Mouse (Mus musculus): ENCODE results near the gene Slc22a17.

Gene Slc22a17

DNA sequence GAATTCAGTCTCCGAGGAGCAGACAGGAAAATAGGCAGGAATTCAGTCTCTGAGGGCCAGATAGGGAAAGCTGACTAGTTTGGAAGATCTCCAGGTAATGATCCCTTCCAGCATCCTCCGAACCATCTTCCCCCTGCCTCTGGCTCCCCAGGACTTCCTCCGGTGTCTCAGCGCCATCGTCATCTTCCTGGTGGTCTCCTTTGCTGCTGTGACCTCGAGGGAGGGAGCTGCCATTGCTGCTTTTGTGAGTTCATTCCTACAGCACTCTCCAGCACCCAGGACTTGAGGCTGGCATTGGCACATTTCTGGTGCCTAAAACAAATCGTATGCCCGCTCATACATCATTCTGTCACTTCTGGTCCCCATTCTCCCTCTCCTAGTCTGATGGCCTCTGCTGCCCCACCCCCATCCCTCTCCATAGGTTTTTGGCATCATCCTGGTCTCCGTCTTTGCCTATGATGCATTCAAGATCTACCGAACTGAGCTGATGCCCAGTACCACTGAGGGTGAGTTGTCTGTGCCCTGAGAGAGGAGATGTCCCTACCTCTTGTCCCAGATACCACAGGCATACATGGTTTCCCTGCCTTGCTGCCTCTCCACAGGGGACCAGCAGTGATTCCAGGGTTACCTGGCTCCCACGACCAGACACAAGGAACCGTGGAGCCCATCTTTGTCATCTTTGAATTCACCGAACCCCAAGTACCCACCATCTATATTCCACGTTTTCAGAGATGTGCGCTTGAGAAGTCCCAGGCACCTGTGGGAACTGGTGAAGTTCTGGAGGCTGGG, 25.7 kb upstream of the Slc22a17 start:
- no peak for DNase-seq

DNA sequence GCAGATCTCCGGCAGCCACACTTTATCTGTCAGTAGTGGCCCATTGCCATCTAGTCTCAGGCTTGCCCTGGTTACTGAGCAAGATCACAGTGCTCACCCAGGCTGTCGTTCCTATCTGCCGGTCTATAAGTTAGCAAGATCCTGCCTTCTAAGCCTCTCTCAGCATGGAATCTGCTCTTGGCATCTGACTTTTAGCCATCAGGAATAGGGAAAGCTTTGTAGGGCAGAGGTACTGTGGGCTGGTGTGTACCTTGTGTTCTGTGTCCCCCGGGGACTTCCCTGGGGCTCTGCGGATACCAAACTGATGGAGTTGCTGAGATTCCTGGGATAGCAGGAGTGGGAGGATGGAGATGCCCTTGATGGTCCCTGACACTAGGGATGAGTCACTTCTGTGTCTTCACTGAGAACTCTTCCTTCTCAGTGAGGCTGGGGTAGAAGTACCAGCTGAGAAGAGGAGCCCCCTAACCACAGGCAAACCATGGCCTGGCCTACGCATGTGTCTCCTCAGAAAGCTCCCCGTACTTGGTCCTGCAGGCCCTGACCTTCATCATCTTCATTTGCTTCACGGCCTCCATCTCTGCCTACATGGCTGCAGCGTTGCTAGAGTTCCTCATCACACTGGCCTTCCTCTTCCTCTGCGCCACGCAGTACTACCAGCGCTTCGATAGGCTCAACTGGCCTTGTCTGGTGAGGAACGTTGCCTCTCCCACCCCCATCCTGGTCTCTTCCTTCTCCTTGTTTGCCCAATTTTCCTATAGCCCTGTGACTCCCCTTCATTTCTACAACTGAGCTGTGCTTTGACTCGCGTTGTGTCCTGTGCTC, 24.6 kb upstream of the Slc22a17 start:
- no peak for DNase-seq

DNA sequence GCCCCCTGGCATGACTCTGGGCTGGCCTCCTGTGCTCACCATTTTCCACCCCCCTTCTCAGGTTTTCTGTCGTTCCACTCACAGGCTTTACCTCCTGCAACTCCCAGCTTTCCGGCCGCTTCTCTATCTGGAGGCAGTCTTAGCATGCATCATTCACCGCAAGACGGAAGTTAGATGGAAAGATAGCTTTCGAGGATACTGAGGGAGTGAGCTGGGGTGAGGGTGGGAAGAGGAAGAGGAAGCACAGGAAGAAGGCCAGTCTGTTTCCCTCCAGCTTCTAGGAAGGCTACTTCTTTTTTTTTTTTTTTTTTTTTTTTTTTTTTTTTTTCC, 23.9 kb upstream of the Slc22a17 start:
- no peak for DNase-seq

DNA sequence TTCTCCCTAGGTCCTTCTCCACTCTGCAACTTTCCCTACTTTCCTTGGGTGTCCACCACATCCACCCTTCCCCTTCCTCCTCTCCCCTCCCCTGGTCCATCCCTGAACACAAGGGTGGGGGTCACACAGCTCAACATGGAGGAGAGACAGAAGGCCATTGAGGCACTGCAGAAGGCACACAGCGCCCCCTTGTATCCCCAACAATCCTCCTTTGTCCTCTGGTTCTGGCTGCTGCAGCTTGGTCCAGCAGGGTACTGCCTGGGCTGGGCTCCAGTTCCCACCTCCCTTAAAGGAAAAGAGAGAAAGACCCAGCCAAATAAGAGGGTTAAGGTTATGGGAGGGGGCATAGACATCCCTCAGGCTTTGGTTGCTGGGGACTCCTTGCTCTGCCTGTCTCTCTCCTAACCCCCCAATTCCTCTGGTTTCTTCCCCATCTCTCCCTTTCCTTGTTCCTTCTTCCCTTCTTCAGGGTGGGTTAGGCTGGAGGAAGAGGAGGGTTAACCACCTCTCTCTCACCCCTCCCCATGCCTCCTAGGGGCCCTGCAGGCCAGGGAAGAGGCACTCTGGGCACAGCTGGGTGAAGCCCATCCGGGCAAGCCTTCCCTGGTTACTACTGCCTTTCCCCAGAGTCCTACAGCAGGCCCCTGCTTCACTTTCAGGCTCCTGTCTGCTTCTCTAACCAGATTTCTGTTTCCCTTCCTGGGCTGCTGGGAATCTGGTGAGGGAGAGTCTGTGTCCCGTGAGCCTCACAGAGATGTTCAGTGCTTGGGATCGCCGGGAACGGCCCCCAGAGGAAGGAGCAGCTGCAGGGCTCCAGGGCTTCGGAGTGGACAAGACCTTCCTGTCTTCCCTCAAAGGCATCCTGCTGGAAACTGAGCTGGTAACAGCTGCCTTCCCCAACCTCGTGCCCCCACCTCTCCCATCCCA, 23.2 kb upstream of the Slc22a17 start, which contains the start of gene Cmtm5:
Cmtm5 (plus strand) TSS at position 358 of the 927 bp plus-strand sequence.
- DNase-seq, result peak in 1 of 2 experiments; percentile 33

DNA sequence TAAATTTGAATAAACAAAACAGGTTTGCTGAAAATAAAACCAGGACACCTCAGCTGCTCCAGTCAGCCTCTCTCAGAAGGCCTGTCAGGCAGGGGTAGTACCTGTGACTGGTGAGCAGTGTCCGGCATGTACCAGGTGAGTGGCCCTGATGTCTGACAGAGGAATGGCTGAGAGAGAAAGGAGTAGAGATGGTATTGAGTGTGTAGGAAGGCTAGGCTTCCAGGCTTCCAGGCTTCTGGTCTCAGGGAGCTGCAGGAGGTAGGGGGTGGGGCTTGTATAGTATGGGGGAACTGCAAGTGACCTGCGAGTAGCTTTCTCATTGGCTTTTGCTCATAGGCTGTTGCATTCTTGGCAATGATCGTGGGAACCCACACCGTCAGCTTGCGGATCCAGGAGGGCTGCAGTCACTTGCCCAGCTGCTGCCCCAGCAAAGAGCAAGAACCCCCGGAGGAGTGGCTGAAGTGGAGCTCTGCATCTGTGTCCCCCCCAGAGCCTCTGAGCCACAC, 19.8 kb upstream of the Slc22a17 start, which contains the start of gene Il25:
Il25 (plus strand) TSS at position 51 of the 506 bp plus-strand sequence.
- no peak for DNase-seq

DNA sequence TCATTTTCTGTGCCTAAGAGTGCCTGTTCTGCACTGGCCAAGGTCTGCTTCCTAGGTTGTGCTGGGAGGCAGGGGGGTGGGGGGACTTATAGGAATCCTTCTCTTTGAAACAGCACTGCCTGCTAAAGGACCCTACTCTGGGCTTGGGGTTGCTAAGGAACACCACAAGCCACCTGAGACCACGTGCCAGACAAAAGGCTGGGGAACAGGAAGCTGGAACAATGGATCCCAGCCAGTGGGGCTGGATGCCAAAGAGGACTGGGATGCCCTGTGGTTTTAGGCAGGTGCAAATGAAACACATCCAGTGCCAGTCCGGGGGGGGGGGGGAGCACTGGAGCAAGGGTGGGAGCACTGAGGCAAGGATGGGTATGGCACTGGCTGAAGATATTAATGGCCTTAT, 17.5 kb upstream of the Slc22a17 start:
- peak in 1 of 2 experiments; percentile 29 for DNase-seq

DNA sequence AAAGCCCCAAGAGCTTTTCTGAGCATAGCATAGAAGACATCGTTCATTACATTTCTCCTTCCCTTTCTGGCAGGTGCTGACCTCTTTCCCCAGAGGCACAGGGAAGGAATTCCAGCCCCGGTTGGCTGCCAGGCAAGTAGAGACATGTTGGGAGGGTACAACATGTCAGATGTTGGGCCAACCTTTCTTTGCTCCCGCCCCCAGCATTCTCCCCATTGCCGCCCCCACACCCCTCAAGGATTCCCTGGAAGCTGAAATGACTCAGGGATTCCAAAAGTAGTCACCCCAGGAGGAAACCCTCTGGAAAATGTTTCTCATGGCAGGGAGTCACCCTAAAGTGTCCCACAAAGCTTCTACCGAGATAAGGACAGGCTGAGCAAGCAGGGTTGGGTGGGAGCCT, 16.9 kb upstream of the Slc22a17 start:
- DNase-seq, result no peak

DNA sequence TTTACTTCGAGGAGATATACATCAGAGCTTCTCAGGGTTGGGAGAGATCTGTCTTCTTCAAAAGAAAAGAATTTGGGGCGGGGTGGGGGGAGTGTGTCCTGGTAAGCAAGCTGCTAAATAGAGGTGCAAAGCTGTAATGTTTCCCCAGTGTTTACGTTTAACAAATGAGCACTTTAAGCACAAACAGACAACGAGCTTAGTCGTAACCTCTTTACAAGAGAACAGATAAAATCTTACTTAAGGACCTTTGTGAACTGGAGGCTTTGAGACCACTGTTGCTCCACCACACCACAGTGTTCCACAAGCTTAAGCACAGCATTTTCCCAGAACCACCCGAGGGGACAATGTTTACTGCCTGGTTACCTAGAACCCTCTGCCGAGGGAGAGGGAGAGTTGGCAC, 14.4 kb upstream of the Slc22a17 start:
- no peak for DNase-seq

DNA sequence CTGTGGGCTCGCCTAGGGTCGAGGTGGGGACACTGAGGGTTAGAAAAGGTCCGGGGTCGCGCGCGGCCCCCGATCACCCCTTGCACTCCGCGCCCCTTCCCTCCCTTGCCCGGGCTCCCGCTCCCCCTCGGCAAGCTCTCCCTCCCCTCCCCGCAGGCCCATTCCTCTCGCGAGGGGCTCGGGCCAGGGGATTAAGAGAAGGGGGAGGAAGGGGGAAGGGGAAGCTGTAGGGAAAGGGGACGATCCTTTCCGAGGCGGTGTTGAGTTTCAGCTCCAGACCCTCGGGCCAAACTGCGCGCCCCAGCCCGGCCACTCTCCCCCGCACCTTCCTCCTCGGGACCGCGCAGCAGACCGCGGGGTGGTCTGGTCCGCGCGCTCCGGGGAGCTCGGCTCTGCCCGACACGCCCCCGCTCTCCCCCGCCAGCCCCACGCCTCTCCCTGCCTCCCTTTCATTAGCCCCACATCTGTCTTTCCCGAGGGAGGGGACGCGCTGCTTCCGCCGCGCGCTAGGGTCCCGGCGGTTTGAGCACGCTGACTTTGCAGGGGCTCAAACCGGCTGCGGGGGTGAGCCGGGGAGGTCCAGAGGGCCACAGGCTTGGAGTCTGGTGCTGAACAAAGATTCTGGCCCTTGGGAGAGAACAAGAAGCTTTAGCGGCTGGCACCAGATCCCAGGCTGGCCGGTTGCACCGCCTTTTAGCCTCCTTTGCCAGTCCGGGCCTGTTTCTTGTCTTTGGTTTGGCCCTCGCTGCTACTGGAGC, 13.6 kb upstream of the Slc22a17 start:
- peak in 1 of 2 experiments; percentile 15 for DNase-seq

DNA sequence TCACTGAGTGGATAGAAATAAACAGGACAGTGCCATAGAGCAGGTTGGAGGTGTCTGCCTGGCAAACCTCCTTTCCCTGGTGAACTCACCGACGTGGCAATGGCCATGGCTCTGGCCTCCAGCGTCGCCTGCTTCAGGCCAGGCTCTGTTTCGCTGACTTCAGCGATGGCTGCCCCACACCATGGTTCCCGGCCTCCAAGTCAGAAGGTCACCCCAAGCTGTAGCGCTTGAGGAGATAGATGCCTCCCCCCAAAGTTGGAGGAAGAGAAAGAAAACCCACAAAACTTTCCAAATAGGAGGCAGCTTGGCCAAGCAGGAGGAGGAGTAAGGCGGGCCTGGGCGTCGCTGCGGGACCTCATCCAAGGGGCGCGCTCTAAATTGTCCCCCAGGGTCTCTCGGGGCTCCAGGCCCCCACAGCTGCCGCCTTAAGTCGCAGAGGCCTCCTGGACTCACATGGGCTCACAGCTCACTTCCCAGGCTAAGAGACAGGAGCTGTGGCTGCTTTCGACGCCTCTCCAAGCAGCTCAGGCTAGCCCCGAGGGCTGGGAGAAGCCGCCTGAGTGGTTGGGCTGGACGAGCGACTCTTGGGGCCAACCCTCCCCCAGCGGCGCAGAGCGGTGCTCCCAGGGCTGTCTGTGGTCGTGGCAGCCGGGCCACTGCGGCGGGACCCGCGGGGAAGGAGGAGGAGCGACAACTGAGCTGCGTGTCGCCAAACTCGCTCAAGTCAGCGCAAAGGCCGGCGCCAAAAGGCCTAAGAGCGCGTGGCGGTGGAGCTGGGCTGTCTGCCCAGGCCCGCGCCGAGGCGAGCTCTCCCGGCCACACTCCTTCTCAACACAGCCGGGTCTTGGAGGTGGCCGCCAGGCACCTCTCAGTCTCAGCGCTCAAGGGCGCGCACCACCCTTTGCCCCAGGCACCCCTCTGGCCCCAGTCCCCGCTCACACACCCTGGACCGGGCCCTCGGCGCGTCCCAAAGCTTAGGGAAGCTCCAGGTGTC, 12.7 kb upstream of the Slc22a17 start, which contains the start of gene Efs:
Efs (minus strand) TSS at position 778 of the 994 bp plus-strand sequence.
- DNase-seq, result peak; percentile 48 to 51

DNA sequence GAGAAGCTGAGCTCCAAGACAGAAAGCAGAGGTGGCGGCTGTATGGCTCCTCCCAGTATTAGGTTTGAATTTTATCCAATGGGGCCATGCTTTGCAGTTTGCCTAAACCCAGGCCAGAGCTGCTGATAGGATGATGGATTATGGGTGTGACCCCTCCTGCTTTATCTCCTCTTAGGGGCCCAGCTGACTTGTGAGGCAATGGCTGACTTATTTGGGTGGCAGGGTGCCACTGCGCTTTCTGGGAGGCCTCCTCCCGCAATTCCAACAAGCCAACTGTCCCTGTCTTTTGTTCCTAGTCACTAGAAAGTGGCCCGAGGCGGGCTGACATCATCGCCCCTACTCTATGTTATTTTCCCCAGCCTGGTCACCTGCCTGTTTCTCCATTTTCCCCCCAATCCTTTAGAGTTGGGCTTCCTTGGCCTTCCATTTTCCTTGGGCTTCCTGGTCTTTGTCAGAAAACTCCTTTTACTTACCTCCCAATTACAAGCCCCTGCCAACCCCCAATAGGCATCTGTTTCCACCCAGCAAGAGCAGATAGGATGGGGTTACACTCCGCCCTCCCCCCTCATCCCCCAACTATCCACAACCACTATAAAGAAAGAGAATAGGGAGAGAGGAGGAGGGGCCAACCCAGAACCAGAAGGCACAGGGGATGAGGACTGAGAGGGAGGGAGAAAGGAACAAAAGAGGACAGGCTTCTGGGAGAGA, 11.9 kb upstream of the Slc22a17 start:
- no peak for DNase-seq

DNA sequence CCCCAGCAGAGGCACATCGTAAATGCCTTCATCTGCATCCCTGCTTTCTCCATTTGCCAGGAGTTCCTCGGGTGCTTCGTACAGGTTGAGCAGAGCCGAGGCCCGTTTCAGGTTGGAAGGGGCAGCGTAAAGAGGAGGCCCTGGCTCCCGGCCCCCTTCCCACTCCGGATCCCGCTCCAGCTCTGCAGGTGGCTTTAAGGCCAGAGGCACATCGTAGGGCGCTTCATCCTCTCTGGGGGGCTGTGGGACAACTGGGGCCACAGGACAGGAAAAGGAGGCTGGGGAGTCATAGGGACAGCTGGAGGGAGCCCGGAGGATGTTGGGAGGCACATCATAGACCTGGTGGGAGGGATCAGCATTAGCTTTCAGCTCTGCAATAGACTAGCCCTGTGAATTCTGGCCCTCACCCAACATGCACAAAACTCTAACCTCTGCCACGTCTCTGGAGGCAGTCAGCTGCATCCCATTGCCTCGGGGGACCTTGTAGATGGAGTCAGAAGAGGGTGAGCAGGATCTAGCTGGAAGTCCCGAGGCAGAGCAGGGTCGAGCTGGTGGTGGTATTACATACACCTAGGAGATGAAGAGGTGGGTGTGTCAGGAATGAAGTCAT, 7.2 kb upstream of the Slc22a17 start:
- DNase-seq, result no peak

DNA sequence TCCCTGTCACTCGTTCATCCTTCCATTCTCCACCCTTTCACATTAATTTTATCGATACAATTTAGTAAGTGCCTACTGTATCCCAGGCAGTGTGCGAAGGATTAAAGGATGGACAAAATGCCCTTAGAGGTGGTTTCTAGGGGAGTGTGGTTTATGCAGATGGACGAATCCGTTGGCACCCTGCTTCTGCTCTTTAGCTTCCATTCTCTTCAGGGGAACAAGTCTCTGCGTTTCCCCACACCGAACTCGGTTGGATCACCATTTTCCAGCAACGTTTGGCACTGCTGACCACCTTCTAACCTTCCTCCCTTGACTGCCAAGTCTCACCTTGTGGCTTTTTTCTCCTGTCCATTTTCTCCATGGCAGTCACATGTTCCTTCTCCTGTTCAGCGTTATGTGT, 411 bp upstream of the Slc22a17 start:
- DNase-seq, result peak; percentile 16 to 40

DNA sequence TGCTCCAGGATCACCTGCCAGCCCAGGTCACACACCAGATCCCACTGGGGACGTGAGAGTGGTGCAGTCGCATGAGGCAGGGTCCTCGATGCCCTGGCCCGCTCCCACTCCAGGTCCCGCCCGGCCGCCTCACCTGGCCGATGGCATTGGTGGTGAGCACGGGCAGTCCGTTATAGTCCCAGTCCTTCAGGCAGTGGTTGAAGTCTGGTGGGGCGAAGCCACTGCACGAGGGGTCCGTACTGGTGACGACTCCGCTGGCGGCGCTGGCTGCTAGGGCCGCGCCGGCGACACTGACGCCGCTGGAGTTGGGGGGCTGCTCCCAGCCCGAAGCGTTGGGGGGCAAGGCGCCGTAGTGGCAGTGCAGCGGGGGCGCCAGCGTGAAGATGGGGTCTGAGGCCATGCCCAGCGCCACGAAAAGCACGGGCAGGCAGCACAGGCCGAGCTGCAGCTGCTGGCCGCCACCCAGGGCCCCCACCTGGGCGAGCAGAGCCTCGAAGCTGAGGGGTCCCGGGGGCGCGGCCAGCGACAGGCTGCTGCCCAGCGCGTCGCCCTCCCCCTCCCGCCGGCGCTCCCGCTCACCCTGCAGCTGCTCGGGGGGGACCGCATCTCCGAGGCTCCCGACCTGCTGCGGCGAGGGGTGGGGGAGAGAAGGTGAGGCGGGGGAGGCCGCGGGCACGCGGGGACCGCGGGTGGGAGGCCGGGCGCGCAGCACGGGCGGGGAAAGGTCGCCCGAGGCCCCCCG, 652 bp downstream of the Slc22a17 start:
- DNase-seq, result peak; percentile 32 to 55

DNA sequence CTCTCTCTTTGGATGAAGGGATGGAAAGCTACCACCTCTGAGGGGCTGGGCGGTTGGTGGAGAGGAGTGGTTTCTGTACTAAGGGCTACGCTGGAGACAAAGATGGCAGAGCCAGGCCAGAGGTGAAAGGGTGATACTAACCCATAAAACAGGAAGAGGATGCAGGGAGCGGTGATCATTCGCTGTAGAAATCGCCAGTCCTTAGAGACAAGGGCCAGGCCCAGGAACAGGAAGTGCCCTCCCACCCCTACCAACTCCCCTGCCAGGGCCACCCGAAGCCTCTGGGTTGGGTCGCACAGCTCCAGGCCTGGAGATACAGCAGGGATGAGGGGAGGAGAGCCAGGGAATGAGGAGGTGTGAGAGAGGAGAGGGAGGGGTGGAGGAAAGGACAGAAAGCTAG, 4.2 kb downstream of the Slc22a17 start:
- no peak for DNase-seq

DNA sequence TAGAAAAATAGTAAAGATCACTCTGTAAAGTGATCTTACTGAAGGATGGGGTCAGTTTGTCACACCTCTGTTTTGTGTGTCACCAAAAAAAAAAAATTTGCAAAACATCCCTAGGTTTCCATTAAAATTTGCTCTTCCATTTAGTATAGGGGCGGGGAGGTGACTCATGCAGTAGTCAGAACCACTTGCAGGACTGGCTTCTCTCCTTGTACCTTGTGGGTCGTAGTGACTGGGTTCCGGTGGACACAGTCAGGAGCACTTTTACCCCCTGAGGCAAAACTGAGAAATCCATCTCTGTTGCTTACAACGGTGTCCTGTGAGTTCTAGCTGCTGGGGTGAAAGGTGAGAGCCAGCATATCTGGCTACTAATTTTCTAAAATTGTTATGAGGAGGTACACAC, 9.3 kb downstream of the Slc22a17 start:
- DNase-seq, result no peak

DNA sequence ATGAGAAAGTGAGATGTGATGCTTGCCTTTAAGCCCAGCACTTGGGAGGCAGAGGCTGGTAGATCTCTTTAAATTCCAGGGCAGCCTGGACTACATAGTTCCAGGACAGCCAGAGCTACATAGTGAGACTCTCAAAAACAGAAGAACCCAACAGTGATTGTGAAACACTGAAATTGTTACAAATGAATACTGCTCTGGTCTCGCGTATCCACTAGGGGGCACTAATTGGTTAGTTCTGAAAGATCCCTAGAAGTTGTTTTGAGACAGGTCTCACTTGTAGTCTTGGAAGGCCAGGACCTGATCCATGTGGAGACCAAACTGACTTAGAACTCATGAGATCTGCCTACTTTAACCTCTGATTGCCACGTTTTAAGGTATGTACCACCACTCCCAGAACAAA, 12.5 kb downstream of the Slc22a17 start:
- DNase-seq, result peak; percentile 61 to 70

DNA sequence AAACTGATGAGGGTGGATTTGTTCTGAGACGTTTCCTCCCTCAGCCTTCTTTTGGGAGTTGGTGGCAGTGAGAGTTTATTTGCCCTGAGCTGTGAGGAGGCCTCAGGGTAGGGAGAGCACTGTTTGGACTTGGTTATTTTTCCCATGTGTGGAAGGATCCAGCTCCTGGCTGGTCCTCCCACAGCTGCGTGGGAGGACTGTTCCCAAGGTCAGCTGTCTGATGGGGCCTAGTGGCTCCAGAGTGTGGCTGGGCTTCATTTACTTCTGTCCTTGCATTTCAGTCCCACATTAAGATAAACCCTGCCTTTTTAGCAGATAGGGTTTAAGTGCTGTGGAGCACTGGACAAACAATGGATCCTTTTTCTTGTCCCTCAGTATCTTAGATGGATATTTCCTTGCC, 15.5 kb downstream of the Slc22a17 start:
- no peak for DNase-seq
